Mouse (Mus musculus): ENCODE measurements around the gene Aurkb.
"Not testable (repeated sequence)": the region's sequence is repeated elsewhere in the genome, so short reads cannot be mapped to it uniquely, and the experiment has no call there.

The Aurkb gene

GRCm38 (mm10) chr11:69081613-69082012 is 36.2 kb downstream of the Aurkb start:
- no peak for DNase-seq

- DNase-seq, result no peak
These were observed 40.2 kb downstream of the Aurkb start for GRCm38 (mm10) chr11:69085608-69086007.

GRCm38 (mm10) chr11:69086390-69086789 is 40.9 kb downstream of the Aurkb start:
- no peak for DNase-seq

GRCm38 (mm10) chr11:69087082-69087481 is 41.6 kb downstream of the Aurkb start:
- peak; percentile 73 to 84 for DNase-seq

GRCm38 (mm10) chr11:69087597-69087996 is 42.1 kb downstream of the Aurkb start:
- no peak for DNase-seq

- peak; percentile 94 to 96 for DNase-seq
These were observed 42.8 kb downstream of the Aurkb start, which contains the start of gene Vamp2 for GRCm38 (mm10) chr11:69088103-69088855. Gene Vamp2 (plus strand): TSS chr11:69088490.

- no peak for DNase-seq
These were observed 43.6 kb downstream of the Aurkb start for GRCm38 (mm10) chr11:69088856-69089615.

GRCm38 (mm10) chr11:69089616-69090290 is 44.3 kb downstream of the Aurkb start:
- no peak for DNase-seq

GRCm38 (mm10) chr11:69090367-69090766 is 44.9 kb downstream of the Aurkb start:
- no peak for DNase-seq

GRCm38 (mm10) chr11:69091566-69092385 is 46.3 kb downstream of the Aurkb start:
- DNase-seq, result no peak

- peak; percentile 93 to 94 for DNase-seq
These were observed 46.9 kb downstream of the Aurkb start for GRCm38 (mm10) chr11:69092386-69092751.

GRCm38 (mm10) chr11:69092871-69093270 is 47.4 kb downstream of the Aurkb start:
- DNase-seq, result no peak

- not testable (repeated sequence) for DNase-seq
These were observed 48.4 kb downstream of the Aurkb start for GRCm38 (mm10) chr11:69093856-69094255.

GRCm38 (mm10) chr11:69094697-69095429 is 49.4 kb downstream of the Aurkb start, which contains the start of gene Per1:
Gene Per1 (plus strand): TSS chr11:69095217.
- DNase-seq, result peak; percentile 98 to 99

- DNase-seq, result peak in 1 of 2 experiments; percentile 52
These were observed 50.2 kb downstream of the Aurkb start for GRCm38 (mm10) chr11:69095511-69096231.

GRCm38 (mm10) chr11:69096360-69096986 is 51.0 kb downstream of the Aurkb start:
- no peak for DNase-seq

GRCm38 (mm10) chr11:69096987-69097900 is 51.8 kb downstream of the Aurkb start:
- DNase-seq, result peak; percentile 99

- DNase-seq, result no peak
These were observed 52.8 kb downstream of the Aurkb start for GRCm38 (mm10) chr11:69098039-69098761.

GRCm38 (mm10) chr11:69098762-69099091 is 53.3 kb downstream of the Aurkb start:
- DNase-seq, result peak; percentile 94 to 97

All from kidney, postnatal 4 days (tissue).